Mouse (Mus musculus): ENCODE data around the gene Selplg.
A peak's percentile ranks its signal among the peaks of the same experiment; 100 is the strongest.

Gene Selplg

GRCm38 (mm10) chr5:113772450-113772895, 60.0 kb downstream of the Selplg start, which contains the start of the genes Sart3 and Iscu:
Sart3 (minus strand) TSS chr5:113772510.
Iscu (plus strand) TSS chr5:113772748.
- peak; percentile 92 for DNase-seq (ENCODE audit: extremely low spot score, low spot score)

- DNase-seq (ENCODE audit: extremely low spot score, low spot score) = peak; percentile 88
Measured at GRCm38 (mm10) chr5:113771213-113772162, 61.0 kb downstream of the Selplg start.

GRCm38 (mm10) chr5:113768806-113769205, 63.6 kb downstream of the Selplg start:
- DNase-seq (ENCODE audit: extremely low spot score, low spot score) = no peak

Measured in neural tube, embryonic 10.5 days (tissue).